Mouse (Mus musculus): ENCODE data around the gene Wwc2.

DNA sequence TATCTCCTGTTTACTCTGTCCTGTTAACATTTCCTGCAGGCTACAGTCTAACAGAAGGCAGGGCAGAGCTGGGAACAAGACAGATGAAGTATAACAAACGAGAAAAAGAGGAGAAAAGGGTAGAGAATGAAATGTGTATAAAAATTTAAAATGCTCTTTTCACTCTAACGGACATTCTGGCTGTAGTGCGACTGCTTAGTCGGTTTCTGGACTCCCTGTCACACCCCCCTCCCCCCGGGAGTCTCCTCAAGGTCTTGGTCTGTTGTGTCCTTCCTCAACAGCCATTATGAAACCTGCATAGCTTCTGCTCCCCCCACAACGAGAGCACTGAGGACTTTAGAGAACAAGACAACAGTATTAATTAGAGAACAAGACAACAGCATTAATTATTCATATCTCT, 158.1 kb downstream of the Wwc2 start:
- no peak for TF ChIP-seq GATA1 (IDR thresholded peaks at IDR 0.05; ENCODE audit: borderline replicate concordance, low read length)
- no peak for TF ChIP-seq FLI1 (IDR thresholded peaks at IDR 0.05; ENCODE audit: low read length)
